Mouse (Mus musculus) thymus, adult 2 months (tissue): Measurements from ENCODE around the gene Acr.

Source experiments
- CTCF ChIP-seq: fragments of 200-500 bp; IDR thresholded peaks from 2 replicates; pipeline ENCODE4 v1.5.1; 2012; ENCODE audit warnings: mild to moderate bottlenecking, control low read depth, low read length, moderate library complexity, borderline replicate concordance; ENCODE audit not compliant: control insufficient read depth, poor library complexity, insufficient read depth; ENCODE audit errors: extremely low read depth
- POLR2A ChIP-seq: fragments of 200-500 bp; IDR thresholded peaks from 2 replicates; pipeline ENCODE4 v1.6.1; 2012; ENCODE audit warnings: mild to moderate bottlenecking, low read length, control low read depth, moderate library complexity; ENCODE audit not compliant: control insufficient read depth, poor library complexity, insufficient read depth; ENCODE audit errors: extremely low read depth

- TF ChIP-seq CTCF (no peak), POLR2A (no peak)
Observed at GRCm38 (mm10) chr15:89607480-89607879, 39.4 kb downstream of the Acr start.
